Mouse (Mus musculus): ENCODE measurements around the gene Fam57b. TPM values are rescaled to one million over a fixed set of nuclear protein-coding genes. Genes with fewer than 3 reads are reported as not detected.

Gene Fam57b
- 1.1 and 1.9 TPM in 2 replicates for polyA plus RNA-seq (2014; fragmentation: Nextera tagmentation; extraction: Ambion mirVana)

DNA sequence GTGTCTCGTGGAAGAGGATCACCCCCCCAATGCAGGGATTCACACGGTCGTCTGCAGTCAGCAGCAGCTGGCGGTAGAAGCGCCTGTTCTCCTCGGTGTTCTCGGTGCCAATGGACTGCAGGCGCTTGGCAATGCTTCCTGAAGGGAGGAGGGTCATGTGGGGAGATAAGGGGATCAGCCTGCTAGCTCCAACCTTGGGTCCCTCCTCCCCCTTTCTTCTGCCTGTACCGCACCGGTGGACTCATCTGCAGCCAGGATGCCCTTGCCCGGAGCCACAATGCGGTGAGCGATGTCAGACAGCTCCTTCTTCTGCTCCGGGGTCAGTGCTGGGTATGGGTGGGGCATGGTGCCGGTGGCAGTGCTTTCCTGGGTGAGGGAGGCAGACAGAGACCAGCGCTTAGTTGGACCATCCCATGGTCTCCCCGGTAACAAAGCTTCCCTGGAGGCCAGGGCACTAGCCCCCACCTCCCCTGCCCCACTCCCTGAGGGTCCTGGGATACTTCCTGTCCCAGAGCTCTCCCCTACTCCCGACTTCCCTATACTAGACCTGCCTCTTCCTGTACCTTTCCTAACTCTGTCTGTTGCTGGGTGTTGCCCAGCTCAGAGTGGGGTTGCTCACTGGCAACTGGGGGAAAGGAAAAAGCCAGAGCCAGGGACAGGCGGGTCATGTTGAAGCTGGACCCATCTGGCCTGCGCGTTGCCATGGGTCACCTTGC lies at the start of gene Fam57b:
Gene Fam57b (plus strand): TSS at position 258 of the 716 bp plus-strand sequence.
- Histone ChIP-seq H3K4me3 (ENCODE audit: low read depth, low read length) (peak within 1 kb of the TSS; percentile 88), H3K27ac (replicated peaks; ENCODE audit: low read depth, low read length) (peak within 1 kb of the TSS; percentile 93), H3K9me3 (ENCODE audit: control insufficient read depth, low read length) (no peaks in the 10 kb centered on the region), H3K9ac (ENCODE audit: low read depth, low read length) (peak within 1 kb of the TSS; percentile 81), H3K36me3 (ENCODE audit: control insufficient read depth, insufficient read depth, low read length) (peaks cover 38% of the 10 kb centered on the region), H3K4me1 (ENCODE audit: control insufficient read depth, insufficient read depth, low read length) (peaks cover 11% of the 10 kb centered on the region), H3K27me3 (replicated peaks; ENCODE audit: control insufficient read depth, insufficient read depth, low read length) (no peaks in the 10 kb centered on the region), H3K4me2 (ENCODE audit: low read depth, low read length) (peak within 1 kb of the TSS; percentile 82)
- no peak for ATAC-seq (ENCODE audit: low read depth)
- DNase-seq (ENCODE audit: low spot score): peak; percentile 13
- 21% methylated on average over 17 of the region's 21 CpGs for WGBS

GRCm38 (mm10) chr7:126748824-126749223 lies 48.6 kb upstream of the Fam57b start:
- Histone ChIP-seq H3K4me2 (ENCODE audit: low read depth, low read length) (no peak overlapping the region), H3K27ac (replicated peaks; ENCODE audit: low read depth, low read length) (no peak overlapping the region), H3K36me3 (ENCODE audit: control insufficient read depth, insufficient read depth, low read length) (no peaks in the 10 kb centered on the region), H3K4me1 (ENCODE audit: control insufficient read depth, insufficient read depth, low read length) (no peaks in the 10 kb centered on the region), H3K4me3 (ENCODE audit: low read depth, low read length) (no peak overlapping the region), H3K27me3 (replicated peaks; ENCODE audit: control insufficient read depth, insufficient read depth, low read length) (no peaks in the 10 kb centered on the region), H3K9ac (ENCODE audit: low read depth, low read length) (no peak overlapping the region), H3K9me3 (ENCODE audit: control insufficient read depth, low read length) (no peaks in the 10 kb centered on the region)
- DNase-seq (ENCODE audit: low spot score): no peak
- WGBS: 62% methylated on average over 7 of the region's 7 CpGs
- ATAC-seq (ENCODE audit: low read depth): no peak

DNA sequence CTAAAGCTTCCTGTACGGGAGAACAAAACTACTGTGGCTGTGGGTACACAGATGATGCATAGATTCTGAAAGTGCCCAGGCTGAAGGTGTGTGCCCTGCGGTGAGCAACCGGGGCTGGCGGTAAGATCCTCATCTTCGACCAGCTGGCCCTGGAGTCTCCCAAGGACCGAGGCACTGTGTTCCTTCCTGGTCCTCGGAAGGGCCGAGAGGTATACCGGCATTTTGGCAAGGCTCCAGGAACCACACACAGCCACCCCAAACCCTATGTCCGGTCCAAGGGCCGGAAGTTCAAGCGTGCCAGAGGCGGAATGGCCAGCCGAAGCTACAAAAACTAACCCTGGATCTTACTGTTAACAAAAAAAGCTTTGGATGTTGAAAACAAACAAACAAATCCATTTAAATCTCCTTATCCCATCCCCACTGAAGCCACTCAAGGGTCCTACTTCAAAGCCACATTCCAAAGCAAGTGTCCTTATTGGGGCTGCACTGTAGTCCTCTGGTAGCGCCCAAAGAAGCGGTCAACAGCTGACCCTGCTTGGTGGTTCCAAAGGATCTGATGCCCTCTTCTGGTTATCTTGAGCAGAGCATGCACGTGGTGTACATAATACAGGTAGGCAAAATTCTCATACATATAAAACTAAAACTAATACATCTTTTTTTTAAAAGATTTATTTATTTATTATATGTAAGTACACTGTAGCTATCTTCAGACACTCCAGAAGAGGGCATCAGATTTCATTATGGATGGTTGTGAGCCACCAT lies 47.7 kb upstream of the Fam57b start:
- H3K9ac ChIP-seq (ENCODE audit: low read depth, low read length): no peak overlapping the region
- no peak for ATAC-seq (ENCODE audit: low read depth)
- no peaks in the 10 kb centered on the region for H3K4me1 ChIP-seq (ENCODE audit: control insufficient read depth, insufficient read depth, low read length)
- WGBS: 93% methylated on average over 17 of the region's 17 CpGs
- H3K27me3 ChIP-seq (replicated peaks; ENCODE audit: control insufficient read depth, insufficient read depth, low read length): no peaks in the 10 kb centered on the region
- no peak overlapping the region for H3K4me2 ChIP-seq (ENCODE audit: low read depth, low read length)
- no peak overlapping the region for H3K27ac ChIP-seq (replicated peaks; ENCODE audit: low read depth, low read length)
- H3K4me3 ChIP-seq (ENCODE audit: low read depth, low read length): no peak overlapping the region
- H3K9me3 ChIP-seq (ENCODE audit: control insufficient read depth, low read length): no peaks in the 10 kb centered on the region
- no peak for DNase-seq (ENCODE audit: low spot score)
- no peaks in the 10 kb centered on the region for H3K36me3 ChIP-seq (ENCODE audit: control insufficient read depth, insufficient read depth, low read length)

DNA sequence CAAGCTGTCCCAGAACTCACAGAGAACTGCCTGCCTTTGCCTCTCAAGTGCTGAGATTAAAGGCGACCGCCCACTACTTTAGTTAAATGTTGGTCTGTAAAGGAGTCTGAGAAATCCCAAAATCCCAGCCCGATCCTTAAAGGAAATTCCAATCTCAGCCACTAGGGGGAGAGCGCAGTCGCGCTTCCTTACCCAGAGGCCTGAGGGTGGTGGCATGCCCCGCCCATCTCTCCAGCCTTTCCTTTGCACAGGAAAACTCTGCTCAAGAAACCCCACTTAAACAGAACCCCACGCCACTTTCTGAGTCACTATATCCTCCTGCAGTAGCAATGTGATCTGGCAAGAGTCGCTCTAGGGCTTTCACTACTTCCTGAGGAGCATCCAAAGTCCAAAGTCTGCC lies 42.6 kb upstream of the Fam57b start:
- Histone ChIP-seq H3K9ac (ENCODE audit: low read depth, low read length) (0 out of 2 replicates have a peak overlapping the region, but pooled peaks have one; percentile 30), H3K36me3 (ENCODE audit: control insufficient read depth, insufficient read depth, low read length) (no peaks in the 10 kb centered on the region), H3K4me1 (ENCODE audit: control insufficient read depth, insufficient read depth, low read length) (no peaks in the 10 kb centered on the region), H3K27me3 (replicated peaks; ENCODE audit: control insufficient read depth, insufficient read depth, low read length) (no peaks in the 10 kb centered on the region), H3K4me2 (ENCODE audit: low read depth, low read length) (peak overlapping the region; percentile 28; the same call in 1 of the 2 replicates), H3K9me3 (ENCODE audit: control insufficient read depth, low read length) (no peaks in the 10 kb centered on the region), H3K4me3 (ENCODE audit: low read depth, low read length) (no peak overlapping the region), H3K27ac (replicated peaks; ENCODE audit: low read depth, low read length) (peak overlapping the region; percentile 53; the same call in 1 of the 2 replicates)
- 2% methylated on average over 9 of the region's 9 CpGs for WGBS
- ATAC-seq (ENCODE audit: low read depth): peak; percentile 81
- DNase-seq (ENCODE audit: low spot score): peak; percentile 86

DNA sequence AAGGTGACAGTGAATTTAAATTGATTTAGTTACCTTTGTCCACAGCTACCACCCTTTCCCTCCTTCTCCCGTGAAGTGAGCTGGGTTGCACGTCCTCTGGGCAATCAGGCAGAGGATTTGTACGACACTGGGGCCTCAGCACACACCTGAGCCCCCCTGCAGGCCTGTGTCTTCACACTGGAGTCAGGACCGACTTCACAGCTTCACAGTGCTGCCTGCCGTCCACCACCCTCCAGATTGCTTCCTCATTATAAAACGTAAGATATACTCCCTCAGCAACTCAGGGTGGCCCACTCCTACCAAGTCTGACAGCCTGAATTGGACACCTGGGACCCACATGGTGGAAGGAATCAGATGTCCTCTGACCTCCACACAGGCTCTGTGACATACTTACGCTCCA lies 38.9 kb upstream of the Fam57b start:
- H3K27ac ChIP-seq (replicated peaks; ENCODE audit: low read depth, low read length): no peak overlapping the region
- H3K4me2 ChIP-seq (ENCODE audit: low read depth, low read length): no peak overlapping the region
- H3K4me3 ChIP-seq (ENCODE audit: low read depth, low read length): no peak overlapping the region
- DNase-seq (ENCODE audit: low spot score): no peak
- H3K9ac ChIP-seq (ENCODE audit: low read depth, low read length): no peak overlapping the region
- H3K9me3 ChIP-seq (ENCODE audit: control insufficient read depth, low read length): no peaks in the 10 kb centered on the region
- peaks cover 12% of the 10 kb centered on the region for H3K4me1 ChIP-seq (ENCODE audit: control insufficient read depth, insufficient read depth, low read length)
- no peaks in the 10 kb centered on the region for H3K27me3 ChIP-seq (replicated peaks; ENCODE audit: control insufficient read depth, insufficient read depth, low read length)
- H3K36me3 ChIP-seq (ENCODE audit: control insufficient read depth, insufficient read depth, low read length): 0 out of 2 replicates have a peak, but pooled peaks cover 7% of the 10 kb centered on the region
- WGBS: 56% methylated on average over 7 of the region's 7 CpGs
- ATAC-seq (ENCODE audit: low read depth): no peak

DNA sequence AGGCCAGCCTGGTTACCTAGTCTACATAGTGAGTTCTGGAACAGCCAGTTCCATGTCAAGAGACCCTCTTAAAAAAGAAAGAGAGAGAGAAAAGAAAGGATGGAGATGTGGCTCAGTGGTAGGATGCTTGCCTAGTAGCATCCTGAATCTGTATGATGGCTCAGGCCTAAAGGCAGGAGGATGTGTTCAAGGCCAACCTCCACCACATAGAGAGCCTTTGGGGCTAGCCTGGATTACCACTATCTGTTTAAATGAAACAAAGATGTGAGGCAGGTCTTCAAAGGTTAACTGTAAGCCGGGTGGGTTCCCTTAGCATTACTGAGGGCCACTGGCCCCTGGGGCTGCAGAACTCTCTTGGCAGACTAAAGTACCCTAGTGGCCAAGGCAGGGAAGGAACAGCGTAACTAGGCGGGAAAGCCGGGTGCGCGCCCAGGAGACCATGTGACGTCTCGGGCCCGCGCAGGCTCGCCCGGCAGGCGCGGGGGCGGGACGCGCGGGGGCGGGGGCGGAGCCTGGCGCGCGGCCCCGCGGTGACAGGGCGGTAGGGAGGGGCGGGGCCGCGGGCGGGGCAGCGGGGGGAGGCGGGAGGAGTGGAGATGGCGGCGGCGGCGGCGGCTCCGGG lies 38.3 kb upstream of the Fam57b start, which contains the start of gene Mapk3:
Gene Mapk3 (plus strand): TSS at position 552 of the 622 bp plus-strand sequence.
- no peaks in the 10 kb centered on the region for H3K27me3 ChIP-seq (replicated peaks; ENCODE audit: control insufficient read depth, insufficient read depth, low read length)
- H3K27ac ChIP-seq (replicated peaks; ENCODE audit: low read depth, low read length): peak within 1 kb of the TSS; percentile 84
- WGBS: 2% methylated on average over 11 of the region's 38 CpGs
- H3K4me1 ChIP-seq (ENCODE audit: control insufficient read depth, insufficient read depth, low read length): peaks cover 12% of the 10 kb centered on the region
- H3K4me3 ChIP-seq (ENCODE audit: low read depth, low read length): peak within 1 kb of the TSS; percentile 85
- peak; percentile 69 for ATAC-seq (ENCODE audit: low read depth)
- DNase-seq (ENCODE audit: low spot score): peak; percentile 94
- peak within 1 kb of the TSS; percentile 89 for H3K9ac ChIP-seq (ENCODE audit: low read depth, low read length)
- no peaks in the 10 kb centered on the region for H3K9me3 ChIP-seq (ENCODE audit: control insufficient read depth, low read length)
- peak within 1 kb of the TSS; percentile 97 for H3K4me2 ChIP-seq (ENCODE audit: low read depth, low read length)
- peaks cover 13% of the 10 kb centered on the region; the same call in 1 of the 2 replicates for H3K36me3 ChIP-seq (ENCODE audit: control insufficient read depth, insufficient read depth, low read length)

DNA sequence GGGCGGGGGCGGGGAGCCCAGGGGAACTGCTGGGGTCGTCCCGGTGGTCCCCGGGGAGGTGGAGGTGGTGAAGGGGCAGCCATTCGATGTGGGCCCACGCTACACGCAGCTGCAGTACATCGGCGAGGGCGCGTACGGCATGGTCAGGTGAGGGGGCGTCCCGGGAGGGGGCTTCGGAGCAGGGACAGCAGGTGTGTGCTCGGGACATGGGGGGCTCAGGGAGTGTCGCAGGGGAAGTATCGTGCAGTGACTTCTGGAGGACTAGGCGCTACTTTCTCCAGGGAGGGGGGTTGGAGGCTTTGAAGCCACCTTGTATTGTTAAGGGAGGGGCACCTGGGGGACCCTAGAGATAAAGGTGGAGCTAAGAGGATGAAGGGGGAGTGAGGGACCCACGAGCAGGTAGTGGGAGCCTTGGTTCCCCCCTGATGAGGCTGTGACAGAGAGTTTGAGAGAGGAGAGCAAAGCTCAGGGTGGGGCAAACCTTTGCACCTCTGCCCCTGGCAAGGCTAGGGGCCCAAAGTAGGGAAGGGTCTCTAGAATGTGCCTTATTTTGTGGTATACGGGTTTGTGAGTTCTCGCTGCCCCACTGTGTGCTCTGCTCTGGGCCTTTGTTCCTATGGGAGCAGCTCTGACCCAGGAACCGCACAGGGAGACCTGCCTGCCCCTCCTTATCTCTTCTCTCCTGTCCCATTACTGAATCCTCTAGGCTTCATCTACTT lies 37.6 kb upstream of the Fam57b start:
- Histone ChIP-seq H3K4me2 (ENCODE audit: low read depth, low read length) (peak overlapping the region; percentile 97), H3K4me1 (ENCODE audit: control insufficient read depth, insufficient read depth, low read length) (peaks cover 12% of the 10 kb centered on the region), H3K9me3 (ENCODE audit: control insufficient read depth, low read length) (no peaks in the 10 kb centered on the region), H3K27ac (replicated peaks; ENCODE audit: low read depth, low read length) (peak overlapping the region; percentile 84), H3K4me3 (ENCODE audit: low read depth, low read length) (peak overlapping the region; percentile 85), H3K27me3 (replicated peaks; ENCODE audit: control insufficient read depth, insufficient read depth, low read length) (no peaks in the 10 kb centered on the region), H3K36me3 (ENCODE audit: control insufficient read depth, insufficient read depth, low read length) (peaks cover 20% of the 10 kb centered on the region), H3K9ac (ENCODE audit: low read depth, low read length) (peak overlapping the region; percentile 89)
- WGBS: under 1% methylated on average over 22 of the region's 24 CpGs
- ATAC-seq (ENCODE audit: low read depth) (peak; percentile 13), DNase-seq (ENCODE audit: low spot score) (no peak)

DNA sequence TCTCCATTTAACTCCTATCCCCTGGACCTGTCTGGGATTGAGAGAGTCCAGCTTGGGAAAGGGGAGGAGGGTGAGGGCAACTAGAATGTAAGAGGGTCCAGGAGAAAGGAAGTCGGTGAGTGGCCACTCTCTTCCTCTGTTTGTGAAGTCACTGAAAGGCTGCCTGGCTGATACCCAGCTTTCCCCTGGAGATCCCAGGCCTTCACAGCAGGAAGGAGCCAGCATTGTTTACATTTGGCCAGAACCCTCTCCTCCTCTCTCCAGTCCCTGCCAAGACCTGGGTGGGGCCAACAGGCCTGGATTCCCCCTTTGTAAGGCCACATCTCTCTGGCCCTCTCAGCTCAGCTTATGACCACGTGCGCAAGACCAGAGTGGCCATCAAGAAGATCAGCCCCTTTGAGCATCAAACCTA lies 37.1 kb upstream of the Fam57b start:
- WGBS: 20% methylated on average over 3 of the region's 3 CpGs
- Histone ChIP-seq H3K4me3 (ENCODE audit: low read depth, low read length) (peak overlapping the region; percentile 85), H3K4me1 (ENCODE audit: control insufficient read depth, insufficient read depth, low read length) (peaks cover 12% of the 10 kb centered on the region), H3K36me3 (ENCODE audit: control insufficient read depth, insufficient read depth, low read length) (peaks cover 25% of the 10 kb centered on the region), H3K9ac (ENCODE audit: low read depth, low read length) (peak overlapping the region; percentile 89), H3K4me2 (ENCODE audit: low read depth, low read length) (peak overlapping the region; percentile 97), H3K9me3 (ENCODE audit: control insufficient read depth, low read length) (no peaks in the 10 kb centered on the region), H3K27ac (replicated peaks; ENCODE audit: low read depth, low read length) (peak overlapping the region; percentile 84), H3K27me3 (replicated peaks; ENCODE audit: control insufficient read depth, insufficient read depth, low read length) (no peaks in the 10 kb centered on the region)
- DNase-seq (ENCODE audit: low spot score): peak; percentile 80
- ATAC-seq (ENCODE audit: low read depth): peak; percentile 31; the same call in 1 of the 2 replicates

Data from embryonic facial prominence, embryonic 14.5 days (tissue).